Mouse (Mus musculus) liver, postnatal 0 days (tissue): ENCODE results near the gene Cnga3. TPM values are rescaled to one million over a fixed set of nuclear protein-coding genes. Genes with fewer than 3 reads are reported as not detected.

Source experiments
- ATAC-seq: fragments of 200-750 bp; cut with Nextera tagmentation; 2 replicates; pipeline ENCODE4 v1.8.0; 2017; ENCODE audit warnings: mild to moderate bottlenecking, moderate library complexity
- DNase-seq: peaks from one replicate; pipeline ENCODE4 v3.0.0-alpha.2; 2016
- H3K27ac ChIP-seq: fragments of 300-500 bp; sonication (generic); 2 replicates; pipeline ENCODE4 v1.5.1; 2014; ENCODE audit warnings: antibody characterized with exemption, moderate library complexity, mild to moderate bottlenecking, low read depth
- H3K27me3 ChIP-seq: fragments of 300-500 bp; sonication (generic); 2 replicates; pipeline ENCODE4 v1.6.1; 2014; ENCODE audit warnings: low read length, control low read depth, mixed read lengths; ENCODE audit not compliant: insufficient read depth
- H3K36me3 ChIP-seq: fragments of 300-500 bp; sonication (generic); replicated peaks from 2 replicates; pipeline ENCODE4 v1.6.1; 2014; ENCODE audit warnings: mild to moderate bottlenecking, control low read depth, low read length, moderate library complexity, mixed read lengths; ENCODE audit not compliant: insufficient read depth
- H3K4me1 ChIP-seq: fragments of 300-500 bp; sonication (generic); 2 replicates; pipeline ENCODE4 v1.6.1; 2014; ENCODE audit warnings: antibody characterized with exemption, mild to moderate bottlenecking, control low read depth; ENCODE audit not compliant: insufficient read depth
- H3K4me2 ChIP-seq: fragments of 300-500 bp; sonication (generic); 2 replicates; pipeline ENCODE4 v1.6.1; 2014; ENCODE audit warnings: low read depth, mild to moderate bottlenecking, low read length, moderate library complexity, mixed read lengths
- H3K4me3 ChIP-seq: fragments of 300-500 bp; sonication (generic); 2 replicates; pipeline ENCODE4 v1.5.1; 2014; ENCODE audit warnings: low read depth, low read length
- H3K9ac ChIP-seq: fragments of 300-500 bp; sonication (generic); replicated peaks from 2 replicates; pipeline ENCODE4 v1.6.1; 2014; ENCODE audit warnings: mild to moderate bottlenecking, moderate library complexity
- H3K9me3 ChIP-seq: fragments of 300-500 bp; sonication (generic); 2 replicates; pipeline ENCODE4 v1.6.1; 2016; ENCODE audit warnings: mild to moderate bottlenecking, control low read depth, low read length, mixed read lengths
- CTCF ChIP-seq: sonication (generic); IDR thresholded peaks from 2 replicates; pipeline ENCODE4 v1.5.1; 2016; ENCODE audit warnings: antibody characterized with exemption, low read depth
- EP300 ChIP-seq: IDR thresholded peaks from 2 replicates; pipeline ENCODE4 v1.6.1; 2016; ENCODE audit warnings: antibody characterized with exemption, low read depth, mild to moderate bottlenecking
- WGBS: fragments of 180-500 bp; shearing (Covaris S2); extraction: QIAGEN DNeasy Blood & Tissue Kit; methylation state at CpG from one replicate; pipeline ENCODE4 v1.1.7; 2014; ENCODE audit not compliant: insufficient replicate concordance; 5-methylcytosine and 5-hydroxymethylcytosine counted together
- polyA plus RNA-seq: library from polyadenylated mRNA; unstranded; fragments of >200 nt; fragmentation: Nextera tagmentation; extraction: Ambion mirVana; gene quantifications from 2 replicates; pipeline ENCODE4 v1.2.1, GENCODE M21; 2015

Cnga3 gene
- polyA plus RNA-seq, 1 experiment from 2014 or later: not detected

GRCm38 (mm10) chr1:37302801-37303200 lies 88.6 kb downstream of the Cnga3 start:
- WGBS: 52% methylated on average over 3 of the region's 3 CpGs
- H3K4me2 ChIP-seq: no peak overlapping the region
- no peak for TF ChIP-seq CTCF
- TF ChIP-seq EP300: no peak

GRCm38 (mm10) chr1:37305691-37306287 lies 91.6 kb downstream of the Cnga3 start:
- H3K4me1 ChIP-seq: peaks cover 16% of the 10 kb centered on the region
- H3K4me3 ChIP-seq: no peak overlapping the region
- H3K9ac ChIP-seq: no peak overlapping the region
- no peak overlapping the region for H3K4me2 ChIP-seq
- no peaks in the 10 kb centered on the region for H3K36me3 ChIP-seq
- no peak for DNase-seq
- no peak for ATAC-seq
- no peak for TF ChIP-seq CTCF
- no peak for TF ChIP-seq EP300
- 68% methylated on average over 9 of the region's 9 CpGs for WGBS
- H3K9me3 ChIP-seq: no peaks in the 10 kb centered on the region
- no peak overlapping the region for H3K27ac ChIP-seq
- no peaks in the 10 kb centered on the region for H3K27me3 ChIP-seq

More at GRCm38 (mm10) chr1:37302801-37303200, 88.6 kb downstream of the Cnga3 start:
- DNase-seq: no peak
- ATAC-seq: no peak
- H3K27me3 ChIP-seq: no peaks in the 10 kb centered on the region
- peaks cover 7% of the 10 kb centered on the region for H3K4me1 ChIP-seq
- H3K4me3 ChIP-seq: no peak overlapping the region
- no peaks in the 10 kb centered on the region for H3K9me3 ChIP-seq
- H3K36me3 ChIP-seq: no peaks in the 10 kb centered on the region
- no peak overlapping the region for H3K9ac ChIP-seq
- H3K27ac ChIP-seq: no peak overlapping the region

- Histone ChIP-seq H3K9ac (no peak overlapping the region), H3K9me3 (no peaks in the 10 kb centered on the region), H3K4me3 (no peak overlapping the region), H3K36me3 (no peaks in the 10 kb centered on the region), H3K4me2 (no peak overlapping the region), H3K4me1 (peaks cover 14% of the 10 kb centered on the region), H3K27ac (peak overlapping the region; percentile 13; the same call in 1 of the 2 replicates), H3K27me3 (no peaks in the 10 kb centered on the region)
- no peak for TF ChIP-seq CTCF
- no peak for TF ChIP-seq EP300
- ATAC-seq (no peak), DNase-seq (no peak)
- WGBS: 75% methylated on average over 2 of the region's 2 CpGs
Measured at GRCm38 (mm10) chr1:37307586-37307985, 93.4 kb downstream of the Cnga3 start.

GRCm38 (mm10) chr1:37308021-37308742 lies 93.9 kb downstream of the Cnga3 start:
- peak overlapping the region; percentile 22; the same call in 1 of the 2 replicates for H3K4me2 ChIP-seq
- H3K36me3 ChIP-seq: no peaks in the 10 kb centered on the region
- no peak overlapping the region for H3K9ac ChIP-seq
- peak overlapping the region; percentile 13; the same call in 1 of the 2 replicates for H3K27ac ChIP-seq
- DNase-seq (no peak), ATAC-seq (peak; percentile 25; the same call in 1 of the 2 replicates)
- no peak overlapping the region for H3K4me3 ChIP-seq
- no peaks in the 10 kb centered on the region for H3K9me3 ChIP-seq
- TF ChIP-seq EP300 (no peak), CTCF (no peak)
- H3K27me3 ChIP-seq: no peaks in the 10 kb centered on the region
- peaks cover 18% of the 10 kb centered on the region for H3K4me1 ChIP-seq
- WGBS: 70% methylated on average over 8 of the region's 8 CpGs

- 0 out of 2 replicates have a peak, but pooled peaks have one; percentile 29 for ATAC-seq
- H3K4me2 ChIP-seq: peak overlapping the region; percentile 35; the same call in 1 of the 2 replicates
- no peak for DNase-seq
- H3K27ac ChIP-seq: no peak overlapping the region; the same call in 1 of the 2 replicates
- 53% methylated on average over 3 of the region's 3 CpGs for WGBS
- H3K4me1 ChIP-seq: peaks cover 18% of the 10 kb centered on the region
- H3K36me3 ChIP-seq: no peaks in the 10 kb centered on the region
- no peak overlapping the region for H3K9ac ChIP-seq
- TF ChIP-seq EP300: no peak
- no peak for TF ChIP-seq CTCF
- no peak overlapping the region for H3K4me3 ChIP-seq
- no peaks in the 10 kb centered on the region for H3K27me3 ChIP-seq
- H3K9me3 ChIP-seq: no peaks in the 10 kb centered on the region
Measured at GRCm38 (mm10) chr1:37308743-37309100, 94.5 kb downstream of the Cnga3 start.

GRCm38 (mm10) chr1:37309939-37310515 lies 95.8 kb downstream of the Cnga3 start:
- H3K4me2 ChIP-seq: no peak overlapping the region
- H3K27me3 ChIP-seq: no peaks in the 10 kb centered on the region
- no peaks in the 10 kb centered on the region for H3K9me3 ChIP-seq
- no peak for DNase-seq
- no peak overlapping the region for H3K27ac ChIP-seq
- H3K4me3 ChIP-seq: no peak overlapping the region
- 71% methylated on average over 4 of the region's 4 CpGs for WGBS
- peaks cover 31% of the 10 kb centered on the region for H3K4me1 ChIP-seq
- ATAC-seq: no peak
- no peak for TF ChIP-seq CTCF
- TF ChIP-seq EP300: no peak
- no peak overlapping the region for H3K9ac ChIP-seq
- no peaks in the 10 kb centered on the region for H3K36me3 ChIP-seq

Other genes with a start within 250 kb of the Cnga3 start
- 1.1 and 1.8 TPM in 2 replicates for gene Vwa3b, start 187.8 kb upstream of the Cnga3 start, polyA plus RNA-seq
- 5.0 and 6.7 TPM in 2 replicates for gene Inpp4a, start 85.4 kb downstream of the Cnga3 start, polyA plus RNA-seq
- gene Coa5, start 215.7 kb downstream of the Cnga3 start, polyA plus RNA-seq: 19.6 and 23.0 TPM in 2 replicates
- gene Unc50, start 215.7 kb downstream of the Cnga3 start, polyA plus RNA-seq: 77.0 and 78.6 TPM in 2 replicates